ENCODE assay signal across 10 mouse cellular contexts in genomic region chr2:181156248-181157121, GRCm38 (mm10). TPM values are rescaled to one million over a fixed set of nuclear protein-coding genes. Genes with fewer than 3 reads are reported as not detected.
DNase-seq lines count a peak whose midpoint lies in the region; ATAC-seq and TF ChIP-seq lines count a peak whose summit lies in the region.
"Had no signal": no experiment of that assay in that cellular context is flagged by ENCODE, and none has a peak within 500 bp of the region (broad histone marks: within the 10 kb centered on the region; RNA-seq: fewer than 3 reads in every experiment).

TSS of gene Eef1a2 (minus strand) at chr2:181157014.

- TF ChIP-seq CTCF in midbrain, postnatal 0 days (IDR thresholded peaks at IDR 0.05): peak; percentile 67

- peak within 1 kb of the TSS; percentile 25 for H3K4me3 ChIP-seq in neural tube, embryonic 11.5 days (ENCODE audit: low read depth, low read length)
- H3K4me3 ChIP-seq in embryonic facial prominence, embryonic 11.5 days (ENCODE audit: low read depth, low read length): peak within 1 kb of the TSS; percentile 30
- peak within 1 kb of the TSS; percentile 54 for H3K4me3 ChIP-seq in midbrain, postnatal 0 days (ENCODE audit: low read depth, low read length)
- H3K4me3 ChIP-seq: liver, embryonic 13.5 days had no signal

- 5% methylated on average over 55 of the region's 55 CpGs for WGBS in neural tube, embryonic 11.5 days
- 4% methylated on average over 55 of the region's 55 CpGs for WGBS in embryonic facial prominence, embryonic 11.5 days
- WGBS in midbrain, postnatal 0 days: 2% methylated on average over 55 of the region's 55 CpGs

- no peaks in the 10 kb centered on the region for H3K36me3 ChIP-seq in neural tube, embryonic 11.5 days (ENCODE audit: control insufficient read depth, insufficient read depth, low read length)
- no peaks in the 10 kb centered on the region for H3K36me3 ChIP-seq in embryonic facial prominence, embryonic 11.5 days (replicated peaks; ENCODE audit: control insufficient read depth, insufficient read depth, low read depth, low read length)
- peaks cover 16% of the 10 kb centered on the region for H3K36me3 ChIP-seq in midbrain, postnatal 0 days (ENCODE audit: insufficient read depth, low read length)
- H3K36me3 ChIP-seq: liver, embryonic 13.5 days had no signal

- peak within 1 kb of the TSS; percentile 45 for H3K4me2 ChIP-seq in neural tube, embryonic 11.5 days (ENCODE audit: low read depth)
- H3K4me2 ChIP-seq in embryonic facial prominence, embryonic 11.5 days (ENCODE audit: low read depth, low read length): peak within 1 kb of the TSS; percentile 76
- H3K4me2 ChIP-seq in midbrain, postnatal 0 days (ENCODE audit: low read depth, low read length, poor library complexity, severe bottlenecking): peak within 1 kb of the TSS; percentile 92
- H3K4me2 ChIP-seq: liver, embryonic 13.5 days had no signal

- H3K9me3 ChIP-seq in neural tube, embryonic 11.5 days (ENCODE audit: control insufficient read depth, low read length): no peaks in the 10 kb centered on the region
- H3K9me3 ChIP-seq in embryonic facial prominence, embryonic 11.5 days (replicated peaks; ENCODE audit: control insufficient read depth, low read length): no peaks in the 10 kb centered on the region
- H3K9me3 ChIP-seq in midbrain, postnatal 0 days (ENCODE audit: low read length): no peaks in the 10 kb centered on the region
- H3K9me3 ChIP-seq: liver, embryonic 13.5 days had no signal

- peak; percentile 58 for DNase-seq in neural tube, embryonic 11.5 days (ENCODE audit: low spot score)
- no peak for DNase-seq in neural tube, embryonic 10.5 days (ENCODE audit: extremely low spot score, low spot score)
- DNase-seq in embryonic facial prominence, embryonic 11.5 days (ENCODE audit: low spot score): peak; percentile 21
- peak; percentile 72 to 79 for DNase-seq in heart, adult 18-20 months
- peak; percentile 82 for DNase-seq in layer of hippocampus, adult 9-11 months
- peak; percentile 81 for DNase-seq in midbrain, postnatal 0 days (ENCODE audit: low spot score)
- no peak for DNase-seq in T-cell, adult 2 months (ENCODE audit: low spot score)
- DNase-seq in ovary, postnatal 10 days (ENCODE audit: low spot score): no peak
- DNase-seq: liver, embryonic 13.5 days had no signal

- peak; percentile 48 for ATAC-seq in neural tube, embryonic 11.5 days (ENCODE audit: insufficient read depth, low FRiP score, low TSS enrichment)
- 0 out of 2 replicates have a peak, but pooled peaks have one; percentile 15 for ATAC-seq in embryonic facial prominence, embryonic 11.5 days (replicated peaks; ENCODE audit: insufficient number of reproducible peaks, low FRiP score, low TSS enrichment, low read depth)
- ATAC-seq in midbrain, postnatal 0 days (ENCODE audit: low FRiP score): peak; percentile 56
- ATAC-seq: Patski had no signal

- H3K27ac ChIP-seq in neural tube, embryonic 11.5 days (ENCODE audit: low read depth, low read length): peak within 1 kb of the TSS; percentile 49; the same call in 1 of the 2 replicates
- H3K27ac ChIP-seq in embryonic facial prominence, embryonic 11.5 days (replicated peaks; ENCODE audit: low read depth, low read length): no peak within 1 kb of the TSS
- H3K27ac ChIP-seq in midbrain, postnatal 0 days (ENCODE audit: low read depth, low read length): peak within 1 kb of the TSS; percentile 85
- H3K27ac ChIP-seq: liver, embryonic 13.5 days had no signal

- H3K9ac ChIP-seq in neural tube, embryonic 11.5 days (ENCODE audit: low read length): peak within 1 kb of the TSS; percentile 33
- peak within 1 kb of the TSS; percentile 48 for H3K9ac ChIP-seq in embryonic facial prominence, embryonic 11.5 days (replicated peaks; ENCODE audit: low read length)
- H3K9ac ChIP-seq in midbrain, postnatal 0 days (replicated peaks; ENCODE audit: low read length, poor library complexity, severe bottlenecking): peak within 1 kb of the TSS; percentile 84
- H3K9ac ChIP-seq: liver, embryonic 13.5 days had no signal

- H3K4me1 ChIP-seq in neural tube, embryonic 11.5 days (ENCODE audit: control insufficient read depth, insufficient read depth, low read length): peaks cover 8% of the 10 kb centered on the region
- H3K4me1 ChIP-seq in embryonic facial prominence, embryonic 11.5 days (ENCODE audit: control insufficient read depth, insufficient read depth, low read length): peaks cover 2% of the 10 kb centered on the region; the same call in 1 of the 2 replicates
- peaks cover 39% of the 10 kb centered on the region for H3K4me1 ChIP-seq in midbrain, postnatal 0 days (ENCODE audit: insufficient read depth, low read length)
- H3K4me1 ChIP-seq: liver, embryonic 13.5 days had no signal

- H3K27me3 ChIP-seq in neural tube, embryonic 11.5 days (ENCODE audit: control insufficient read depth, insufficient read depth, low read length): peaks cover 31% of the 10 kb centered on the region
- H3K27me3 ChIP-seq in embryonic facial prominence, embryonic 11.5 days (ENCODE audit: control insufficient read depth, insufficient read depth, low read length): peaks cover 36% of the 10 kb centered on the region
- no peaks in the 10 kb centered on the region for H3K27me3 ChIP-seq in midbrain, postnatal 0 days (ENCODE audit: insufficient read depth, low read length)

RNA-seq across cellular contexts. Expression of gene Eef1a2, which starts in this region (rescaled TPM):
- 0.92 and 0.93 TPM in 2 replicates for polyA plus RNA-seq in neural tube, embryonic 11.5 days (2014; fragmentation: Nextera tagmentation; extraction: Ambion mirVana)
- 0.25 and 0.42 TPM in 2 replicates for polyA plus RNA-seq in embryonic facial prominence, embryonic 11.5 days (2014; fragmentation: Nextera tagmentation; extraction: Ambion mirVana)
- 1,000 to 10,000 TPM; 1,477 to 1,557 TPM for total RNA-seq in heart, adult 18-20 months (2021)
- total RNA-seq in midbrain, postnatal 0 days (2014; rRNA removed): 321 and 367 TPM in 2 replicates
- 23.1 and 23.3 TPM in 2 replicates for polyA plus RNA-seq in midbrain, postnatal 0 days (2015; fragmentation: Nextera tagmentation; extraction: Ambion mirVana)
- polyA plus RNA-seq: liver, embryonic 13.5 days; Patski had no signal

Comparison
In these comparisons a context has a peak if more than half of its experiments do, and no peak if none do; other contexts are left out.
1. RNA of gene Eef1a2 (polyA plus RNA-seq): 23.1 to 23.3 TPM in midbrain, postnatal 0 days; 0.92 to 0.93 TPM in neural tube, embryonic 11.5 days and 0.25 to 0.42 TPM in embryonic facial prominence, embryonic 11.5 days; every median in the first group is over 10 times any median in the second.
2. Peak in DNase-seq, ATAC-seq, H3K4me3 ChIP-seq, H3K27ac ChIP-seq, H3K9ac ChIP-seq and H3K4me2 ChIP-seq in neural tube, embryonic 11.5 days; RNA of the gene not detected or under 1 TPM.
3. Peak in DNase-seq, ATAC-seq, H3K4me3 ChIP-seq, H3K9ac ChIP-seq and H3K4me2 ChIP-seq in embryonic facial prominence, embryonic 11.5 days; RNA of the gene not detected or under 1 TPM.
4. DNase-seq: peak in heart, adult 18-20 months (2 of 2), layer of hippocampus, adult 9-11 months (single experiment) and midbrain, postnatal 0 days (single experiment); none in neural tube, embryonic 10.5 days (single experiment), T-cell, adult 2 months (single experiment) and ovary, postnatal 10 days (single experiment).
5. H3K9ac ChIP-seq: peak in every context shown above with its lines; median percentile 84 in midbrain, postnatal 0 days; 48 in embryonic facial prominence, embryonic 11.5 days; 33 in neural tube, embryonic 11.5 days.
6. Peak in every context shown above with its lines, with median percentiles within 50 percentile points of each other: ATAC-seq, H3K4me2 ChIP-seq and H3K4me3 ChIP-seq.